Comparison of ENCODE assay signal across 8 mouse cellular contexts in the genomic region with DNA sequence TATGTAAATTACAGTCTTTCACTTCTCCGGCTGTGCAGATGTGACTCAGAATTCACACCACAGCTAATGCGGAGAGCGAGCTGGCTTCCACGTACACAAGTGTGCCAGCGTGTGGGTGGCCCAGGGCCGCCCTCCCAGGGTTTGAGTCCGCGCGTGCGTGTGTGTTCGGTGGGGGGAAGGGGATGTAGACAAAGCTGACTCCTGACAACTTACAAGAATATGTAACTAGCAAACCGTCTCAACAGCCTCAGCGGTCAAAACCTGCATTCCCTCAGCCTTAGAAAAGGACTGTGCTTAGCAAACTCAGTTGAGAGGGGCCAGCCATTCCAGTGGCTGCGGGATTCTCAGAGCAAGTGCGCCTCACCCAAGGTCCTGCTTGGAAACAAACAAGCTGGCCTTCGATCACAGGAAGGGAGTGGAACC. TPM values are rescaled to one million over a fixed set of nuclear protein-coding genes. Genes with fewer than 3 reads are reported as not detected.
DNase-seq lines count a peak whose midpoint lies in the region; ATAC-seq and TF ChIP-seq lines count a peak whose summit lies in the region.

No protein-coding gene starts in this region.

- no peaks in the 10 kb centered on the region for H3K9me3 ChIP-seq in kidney, embryonic 14.5 days (ENCODE audit: control insufficient read depth, low read length)
- no peaks in the 10 kb centered on the region for H3K9me3 ChIP-seq in limb, embryonic 14.5 days (ENCODE audit: control insufficient read depth, low read length)
- no peaks in the 10 kb centered on the region for H3K9me3 ChIP-seq in midbrain, embryonic 15.5 days
- no peaks in the 10 kb centered on the region for H3K9me3 ChIP-seq in stomach, postnatal 0 days (ENCODE audit: control insufficient read depth, low read length)

- 0 out of 2 replicates have a peak, but pooled peaks cover 3% of the 10 kb centered on the region for H3K4me1 ChIP-seq in kidney, embryonic 14.5 days (ENCODE audit: control insufficient read depth, insufficient read depth, low read length)
- H3K4me1 ChIP-seq in limb, embryonic 14.5 days (ENCODE audit: control insufficient read depth, insufficient read depth, low read length): peaks cover 11% of the 10 kb centered on the region; the same call in 1 of the 2 replicates
- H3K4me1 ChIP-seq in midbrain, embryonic 15.5 days: peaks cover 19% of the 10 kb centered on the region
- peaks cover 6% of the 10 kb centered on the region; the same call in 1 of the 2 replicates for H3K4me1 ChIP-seq in stomach, postnatal 0 days (replicated peaks; ENCODE audit: control insufficient read depth, insufficient read depth)

- WGBS in kidney, embryonic 14.5 days: 3% methylated on average over 16 of the region's 16 CpGs
- 5% methylated on average over 16 of the region's 16 CpGs for WGBS in limb, embryonic 14.5 days
- under 1% methylated on average over 16 of the region's 16 CpGs for WGBS in midbrain, embryonic 15.5 days
- 5% methylated on average over 16 of the region's 16 CpGs for WGBS in stomach, postnatal 0 days

- peak; percentile 91 for DNase-seq in heart, adult 11 months
- DNase-seq in heart, adult 8-10 months (ENCODE audit: low spot score): no peak
- DNase-seq in cerebellum, postnatal 36 days: peak; percentile 17 to 23
- peak; percentile 26 for DNase-seq in limb, embryonic 14.5 days (ENCODE audit: low spot score)
- peak; percentile 52 for DNase-seq in stomach, postnatal 0 days (ENCODE audit: low spot score)

- no peak for TF ChIP-seq POLR2A in limb, embryonic 14.5 days (IDR thresholded peaks at IDR 0.05; ENCODE audit: borderline replicate concordance, extremely low read depth, insufficient read depth, insufficient read length)

- H3K27me3 ChIP-seq in kidney, embryonic 14.5 days (ENCODE audit: control insufficient read depth, insufficient read depth, low read length): no peaks in the 10 kb centered on the region
- H3K27me3 ChIP-seq in limb, embryonic 14.5 days (ENCODE audit: control insufficient read depth, insufficient read depth, low read length): no peaks in the 10 kb centered on the region
- 0 out of 2 replicates have a peak, but pooled peaks cover 5% of the 10 kb centered on the region for H3K27me3 ChIP-seq in midbrain, embryonic 15.5 days (replicated peaks)
- no peaks in the 10 kb centered on the region for H3K27me3 ChIP-seq in stomach, postnatal 0 days (ENCODE audit: control insufficient read depth, insufficient read depth, low read length)

- TF ChIP-seq CTCF in stomach, postnatal 0 days (IDR thresholded peaks at IDR 0.05; ENCODE audit: low read depth): no peak

- H3K36me3 ChIP-seq in kidney, embryonic 14.5 days (ENCODE audit: control insufficient read depth, insufficient read depth, low read length): no peaks in the 10 kb centered on the region
- no peaks in the 10 kb centered on the region for H3K36me3 ChIP-seq in limb, embryonic 14.5 days (ENCODE audit: control insufficient read depth, insufficient read depth, low read length)
- H3K36me3 ChIP-seq in midbrain, embryonic 15.5 days (replicated peaks): no peaks in the 10 kb centered on the region
- H3K36me3 ChIP-seq in stomach, postnatal 0 days (ENCODE audit: control insufficient read depth, insufficient read depth, low read length): no peaks in the 10 kb centered on the region

- no peak for TF ChIP-seq EP300 in stomach, postnatal 0 days (optimal IDR thresholded peaks at IDR 0.05)

- peak overlapping the region; percentile 42 for H3K9ac ChIP-seq in kidney, embryonic 14.5 days (ENCODE audit: low read depth, low read length)
- H3K9ac ChIP-seq in limb, embryonic 14.5 days (ENCODE audit: low read depth, low read length, severe bottlenecking): peak overlapping the region; percentile 35; the same call in 1 of the 2 replicates
- H3K9ac ChIP-seq in midbrain, embryonic 15.5 days: peak overlapping the region; percentile 28
- peak overlapping the region; percentile 43 for H3K9ac ChIP-seq in stomach, postnatal 0 days (ENCODE audit: low read length)

- ATAC-seq in granulocyte monocyte progenitor cell, adult 5-6 weeks (replicated peaks; ENCODE audit: poor library complexity, severe bottlenecking): peak; percentile 84
- peak; percentile 70; the same call in 1 of the 2 replicates for ATAC-seq in kidney, embryonic 14.5 days (ENCODE audit: low FRiP score, low TSS enrichment)
- peak; percentile 71; the same call in 1 of the 2 replicates for ATAC-seq in limb, embryonic 14.5 days (ENCODE audit: low FRiP score, low read depth)
- peak; percentile 91 for ATAC-seq in midbrain, embryonic 15.5 days (replicated peaks)
- ATAC-seq in stomach, postnatal 0 days (ENCODE audit: low FRiP score, low TSS enrichment): peak; percentile 76; the same call in 1 of the 2 replicates

- peak overlapping the region; percentile 30; the same call in 1 of the 2 replicates for H3K27ac ChIP-seq in kidney, embryonic 14.5 days (ENCODE audit: low read depth, low read length)
- H3K27ac ChIP-seq in limb, embryonic 14.5 days (replicated peaks; ENCODE audit: low read depth, low read length): 0 out of 2 replicates have a peak overlapping the region, but pooled peaks have one; percentile 43
- 0 out of 2 replicates have a peak overlapping the region, but pooled peaks have one; percentile 27 for H3K27ac ChIP-seq in midbrain, embryonic 15.5 days
- no peak overlapping the region for H3K27ac ChIP-seq in stomach, postnatal 0 days (replicated peaks)

- H3K4me3 ChIP-seq in kidney, embryonic 14.5 days (ENCODE audit: low read length): peak overlapping the region; percentile 31
- peak overlapping the region; percentile 20 for H3K4me3 ChIP-seq in limb, embryonic 14.5 days (replicated peaks; ENCODE audit: low read length)
- peak overlapping the region; percentile 26 for H3K4me3 ChIP-seq in midbrain, embryonic 15.5 days
- H3K4me3 ChIP-seq in stomach, postnatal 0 days (ENCODE audit: low read depth, low read length): peak overlapping the region; percentile 25

- H3K4me2 ChIP-seq in kidney, embryonic 14.5 days (replicated peaks; ENCODE audit: low read depth, low read length): peak overlapping the region; percentile 54
- H3K4me2 ChIP-seq in limb, embryonic 14.5 days (replicated peaks; ENCODE audit: low read depth, low read length, severe bottlenecking): peak overlapping the region; percentile 42
- peak overlapping the region; percentile 58 for H3K4me2 ChIP-seq in midbrain, embryonic 15.5 days
- peak overlapping the region; percentile 53 for H3K4me2 ChIP-seq in stomach, postnatal 0 days (replicated peaks; ENCODE audit: low read depth)

RNA-seq across cellular contexts. Expression of a gene that starts 58.3 kb away (rescaled TPM):
- 10 to 100 TPM in 1 of 4 experiments, 1 to 10 TPM in 3; 8.0 to 11.8 (median 9.0) TPM for total RNA-seq in heart, adult 8-10 months (2022)
- 10.0 and 16.2 TPM in 2 replicates for total RNA-seq in granulocyte monocyte progenitor cell, adult 5-6 weeks (2014; fragmentation: Nextera tagmentation)
- total RNA-seq in granulocyte monocyte progenitor cell, adult 5-6 weeks (2017): 30.0 and 32.4 TPM in 2 replicates
- 23.1 and 29.9 TPM in 2 replicates for polyA plus RNA-seq in kidney, embryonic 14.5 days (2014; fragmentation: Nextera tagmentation; extraction: Ambion mirVana)
- 7.7 and 8.9 TPM in 2 replicates for polyA plus RNA-seq in limb, embryonic 14.5 days (2012; rRNA removed)
- 29.9 and 31.4 TPM in 2 replicates for polyA plus RNA-seq in limb, embryonic 14.5 days (2014; fragmentation: Nextera tagmentation; extraction: Ambion mirVana)
- polyA plus RNA-seq in midbrain, embryonic 15.5 days (2015; fragmentation: Nextera tagmentation; extraction: Ambion mirVana): 25.8 and 27.3 TPM in 2 replicates
- 19.8 and 20.2 TPM in 2 replicates for polyA plus RNA-seq in stomach, postnatal 0 days (2015; fragmentation: Nextera tagmentation; extraction: Ambion mirVana)
